Mouse (Mus musculus) pancreas, adult 10 weeks (tissue): Measurements from ENCODE around the gene Dock4. TPM values are rescaled to one million over a fixed set of nuclear protein-coding genes. Genes with fewer than 3 reads are reported as not detected.

ENCODE experiments used
- polyA plus RNA-seq: library from polyadenylated mRNA; stranded (reverse); fragments of 350-450 nt; fragmentation: Illumina TruSeq; extraction: RNeasy Lipid Tissue Mini Kit (QIAGEN cat#74804); gene quantifications from one replicate; pipeline ENCODE4 v1.2.3, GENCODE M21; 2015; ENCODE audit warnings: low read depth, low replicate concordance; ENCODE audit not compliant: insufficient read depth

Gene Dock4
- 4.0 TPM for polyA plus RNA-seq

DNA sequence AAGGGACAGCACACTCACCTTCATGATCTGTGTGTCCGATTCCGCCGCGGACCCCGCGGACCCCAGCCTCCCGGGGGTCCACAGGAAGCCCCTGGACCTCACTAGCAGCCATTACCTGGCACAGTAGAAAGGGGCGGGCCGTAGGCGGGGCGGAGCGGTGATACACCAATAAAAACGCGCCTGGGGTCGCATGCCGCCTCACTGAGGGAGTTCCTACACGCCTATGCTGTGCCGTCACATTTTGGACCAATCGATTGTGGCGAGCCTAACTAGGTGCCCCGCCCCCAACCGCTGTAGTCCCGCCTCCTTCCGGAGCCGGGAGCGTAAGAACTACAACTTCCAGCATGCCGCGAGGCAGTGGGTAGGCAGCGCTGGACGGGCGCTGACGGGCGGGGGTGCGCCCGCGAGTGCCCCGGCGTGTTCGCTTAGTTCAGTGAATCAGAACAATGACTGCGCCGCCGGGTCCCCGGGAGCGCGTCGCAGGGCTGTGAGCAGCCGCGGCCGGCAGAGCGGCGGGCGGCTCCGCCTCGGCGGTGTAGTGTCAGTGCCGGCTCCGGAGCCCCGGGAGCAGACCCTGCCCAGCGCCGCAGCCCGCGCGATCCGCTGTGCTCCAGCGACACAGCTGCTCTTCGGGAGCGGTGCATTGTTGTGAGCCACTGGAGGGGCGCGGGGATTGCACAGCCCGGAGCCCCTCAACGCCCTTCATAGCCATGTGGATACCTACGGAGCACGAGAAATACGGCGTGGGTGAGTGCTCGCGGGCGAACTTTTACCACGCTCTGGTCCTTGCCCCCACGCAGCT lies at the start of gene Dock4, which contains the start of gene Zfp277:
Gene Dock4, plus strand, starts transcription at position 305 of the 802 bp plus-strand sequence.
Gene Zfp277, minus strand, starts transcription at position 255 of the 802 bp plus-strand sequence.

Other genes starting within 250 kb of the Dock4 start
- gene Lsmem1, start 246.5 kb upstream of the Dock4 start, polyA plus RNA-seq, result not detected
- 193 TPM for gene Ifrd1, start 197.4 kb upstream of the Dock4 start, polyA plus RNA-seq
- 3.4 TPM for gene Zfp277, start 50 bp upstream of the Dock4 start, polyA plus RNA-seq